Mouse (Mus musculus): Measurements from ENCODE around the gene Zar1. TPM values are rescaled to one million over a fixed set of nuclear protein-coding genes. Genes with fewer than 3 reads are reported as not detected.

Zar1 gene
- polyA plus RNA-seq, 1 experiment from 2014 or later = 0.09 TPM

DNA sequence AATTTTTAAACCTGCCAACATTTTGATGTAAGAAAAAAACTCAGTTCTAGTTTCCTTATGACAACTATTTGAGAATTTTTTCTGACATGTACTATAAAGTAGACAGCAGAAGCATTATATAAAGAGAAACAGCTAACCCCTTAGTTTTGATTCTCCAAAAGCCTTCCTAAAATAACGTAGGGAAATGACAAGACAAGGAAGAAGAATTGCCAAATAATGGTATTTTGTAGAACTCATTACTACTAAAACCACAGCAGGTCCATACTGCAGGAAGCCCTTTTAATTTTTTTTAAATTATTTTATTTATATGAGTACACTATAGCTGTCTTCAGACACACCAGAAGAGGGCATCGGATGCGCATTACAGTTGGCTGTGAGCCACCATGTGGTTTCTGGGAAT lies 29.8 kb downstream of the Zar1 start:
- H3K4me1 ChIP-seq (ENCODE audit: control insufficient read depth, insufficient read depth, low read length) = no peaks in the 10 kb centered on the region
- no peak overlapping the region for H3K4me3 ChIP-seq (replicated peaks; ENCODE audit: low read length)
- ATAC-seq (ENCODE audit: insufficient read depth, low FRiP score) = no peak
- peaks cover 3% of the 10 kb centered on the region; the same call in 1 of the 2 replicates for H3K36me3 ChIP-seq (ENCODE audit: control insufficient read depth, insufficient read depth, low read length)
- H3K9ac ChIP-seq (ENCODE audit: low read length) = no peak overlapping the region
- no peaks in the 10 kb centered on the region for H3K9me3 ChIP-seq (replicated peaks; ENCODE audit: control insufficient read depth, low read length)
- H3K4me2 ChIP-seq (ENCODE audit: low read depth, low read length) = no peak overlapping the region
- no peaks in the 10 kb centered on the region for H3K27me3 ChIP-seq (ENCODE audit: control insufficient read depth, insufficient read depth, low read length)
- 90% methylated on average over 3 of the region's 3 CpGs for WGBS
- no peak overlapping the region for H3K27ac ChIP-seq (ENCODE audit: low read length)

DNA sequence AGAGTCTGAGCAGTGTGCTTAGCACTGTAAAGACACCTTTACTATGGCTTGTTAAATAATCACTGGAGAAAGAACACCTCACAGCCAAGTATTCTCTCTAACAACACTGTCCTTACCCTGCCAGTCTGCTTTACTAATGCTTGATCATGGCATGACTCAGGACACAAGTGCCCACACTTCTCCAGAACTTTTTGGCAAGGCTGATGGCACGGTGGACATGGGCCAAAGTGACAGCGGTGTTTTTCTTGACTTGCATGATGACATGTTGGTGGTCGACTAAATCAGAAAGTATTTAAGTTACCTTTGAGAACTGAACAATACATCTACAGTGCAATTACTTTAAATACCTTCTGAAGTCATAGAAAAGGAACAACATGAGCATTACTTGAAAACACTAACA lies 52.2 kb downstream of the Zar1 start:
- Histone ChIP-seq H3K4me2 (ENCODE audit: low read depth, low read length) (no peak overlapping the region), H3K27me3 (ENCODE audit: control insufficient read depth, insufficient read depth, low read length) (no peaks in the 10 kb centered on the region), H3K4me1 (ENCODE audit: control insufficient read depth, insufficient read depth, low read length) (no peaks in the 10 kb centered on the region), H3K9me3 (replicated peaks; ENCODE audit: control insufficient read depth, low read length) (no peaks in the 10 kb centered on the region), H3K4me3 (replicated peaks; ENCODE audit: low read length) (no peak overlapping the region), H3K36me3 (ENCODE audit: control insufficient read depth, insufficient read depth, low read length) (peaks cover 20% of the 10 kb centered on the region), H3K27ac (ENCODE audit: low read length) (no peak overlapping the region), H3K9ac (ENCODE audit: low read length) (no peak overlapping the region)
- no peak for ATAC-seq (ENCODE audit: insufficient read depth, low FRiP score)
- WGBS = 92% methylated on average over 3 of the region's 3 CpGs

Other genes with a start within 250 kb of the Zar1 start
- 1.9 and 3.5 TPM in 2 replicates for gene Corin, start 76.8 kb downstream of the Zar1 start, polyA plus RNA-seq (2015; fragmentation: Nextera tagmentation; extraction: Ambion mirVana)
- gene Nfxl1, start 21.6 kb downstream of the Zar1 start, polyA plus RNA-seq (2015; fragmentation: Nextera tagmentation; extraction: Ambion mirVana) = 13.9 and 14.6 TPM in 2 replicates
- gene Gm5868, start 6.3 kb upstream of the Zar1 start, polyA plus RNA-seq (2015; fragmentation: Nextera tagmentation; extraction: Ambion mirVana) = 0.27 and 0.54 TPM in 2 replicates
- not detected in 2 replicates for gene Cnga1, start 63.0 kb upstream of the Zar1 start, polyA plus RNA-seq (2015; fragmentation: Nextera tagmentation; extraction: Ambion mirVana)
- gene Nipal1, start 66.5 kb upstream of the Zar1 start, polyA plus RNA-seq (2015; fragmentation: Nextera tagmentation; extraction: Ambion mirVana) = 21.3 and 28.1 TPM in 2 replicates
- 0.26 and 0.34 TPM in 2 replicates for gene Txk, start 171.5 kb upstream of the Zar1 start, polyA plus RNA-seq (2015; fragmentation: Nextera tagmentation; extraction: Ambion mirVana)